Mouse (Mus musculus): ENCODE results near the gene Hrk. TPM values are rescaled to one million over a fixed set of nuclear protein-coding genes. Genes with fewer than 3 reads are reported as not detected.
A peak's percentile ranks its signal among the peaks of the same experiment; 100 is the strongest.

Hrk gene
- total RNA-seq, 1 experiment from 2014 or later = not detected

DNA sequence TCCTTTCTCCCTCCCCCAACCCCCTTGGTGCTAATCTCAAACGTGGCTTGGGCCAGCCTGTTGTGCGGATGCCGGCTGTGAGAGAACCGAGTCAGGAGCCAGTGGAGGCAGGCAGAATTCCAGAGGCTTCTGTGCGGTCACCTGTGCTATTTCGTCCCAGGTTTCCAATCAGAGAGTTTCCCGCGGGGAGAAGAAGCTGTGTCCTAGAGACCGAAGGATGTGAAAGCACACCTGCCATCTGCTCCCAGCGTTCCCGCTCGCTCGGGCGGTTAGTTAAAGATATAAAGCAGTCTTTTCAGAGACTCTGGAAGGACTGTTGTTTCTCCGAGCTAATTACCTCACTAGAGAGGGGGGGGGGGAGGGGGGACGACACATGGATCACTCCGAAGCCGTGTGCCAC lies 27.8 kb downstream of the Hrk start:
- no peak for ATAC-seq (replicated peaks in 1 of 2; ENCODE audit: insufficient read depth in 1 of 2, low FRiP score in 2 of 2, low TSS enrichment in 1 of 2, low read depth in 1 of 2, poor library complexity in 2 of 2, severe bottlenecking in 2 of 2)

DNA sequence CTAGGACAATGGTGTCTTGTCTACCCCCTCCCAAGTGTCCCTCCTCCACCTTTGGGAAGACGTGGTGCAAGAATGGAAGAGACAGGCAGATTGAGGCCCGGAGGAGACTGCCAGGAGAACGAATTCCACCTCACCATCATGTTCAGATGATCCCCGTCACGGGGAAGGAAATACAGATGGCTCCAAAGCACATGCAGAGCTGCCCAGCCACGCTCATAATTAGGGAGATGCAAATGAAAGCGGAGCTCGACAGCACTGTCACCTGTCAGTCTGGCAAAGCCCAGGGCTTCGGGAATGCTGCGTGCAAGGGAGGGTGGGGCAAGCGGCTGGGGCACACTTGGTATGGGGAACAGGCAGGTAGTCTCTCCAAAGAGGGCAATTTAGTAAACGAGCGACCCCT lies 33.0 kb downstream of the Hrk start:
- ATAC-seq (replicated peaks in 1 of 2; ENCODE audit: insufficient read depth in 1 of 2, low FRiP score in 2 of 2, low TSS enrichment in 1 of 2, low read depth in 1 of 2, poor library complexity in 2 of 2, severe bottlenecking in 2 of 2) = no peak

DNA sequence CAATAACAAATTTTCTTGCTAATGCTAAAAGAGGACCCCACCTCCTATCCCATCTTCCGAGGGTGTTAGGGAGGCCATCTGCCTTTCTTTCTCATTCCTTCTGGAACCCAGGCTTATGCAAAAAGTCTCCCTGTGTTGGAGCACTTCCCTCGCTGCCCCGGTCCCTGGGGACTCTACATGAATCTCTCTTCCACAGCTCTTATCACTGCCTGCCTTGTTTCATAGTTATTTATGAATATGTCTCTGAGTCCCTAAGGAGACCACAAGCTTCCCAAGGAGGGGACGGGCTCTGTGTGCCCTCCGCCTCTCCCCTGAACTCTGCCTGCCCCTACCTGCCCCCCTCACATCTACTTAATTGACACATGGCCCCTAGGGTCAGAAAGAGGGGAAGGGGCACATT lies 35.2 kb downstream of the Hrk start:
- ATAC-seq (replicated peaks in 1 of 2; ENCODE audit: insufficient read depth in 1 of 2, low FRiP score in 2 of 2, low TSS enrichment in 1 of 2, low read depth in 1 of 2, poor library complexity in 2 of 2, severe bottlenecking in 2 of 2) = no peak

DNA sequence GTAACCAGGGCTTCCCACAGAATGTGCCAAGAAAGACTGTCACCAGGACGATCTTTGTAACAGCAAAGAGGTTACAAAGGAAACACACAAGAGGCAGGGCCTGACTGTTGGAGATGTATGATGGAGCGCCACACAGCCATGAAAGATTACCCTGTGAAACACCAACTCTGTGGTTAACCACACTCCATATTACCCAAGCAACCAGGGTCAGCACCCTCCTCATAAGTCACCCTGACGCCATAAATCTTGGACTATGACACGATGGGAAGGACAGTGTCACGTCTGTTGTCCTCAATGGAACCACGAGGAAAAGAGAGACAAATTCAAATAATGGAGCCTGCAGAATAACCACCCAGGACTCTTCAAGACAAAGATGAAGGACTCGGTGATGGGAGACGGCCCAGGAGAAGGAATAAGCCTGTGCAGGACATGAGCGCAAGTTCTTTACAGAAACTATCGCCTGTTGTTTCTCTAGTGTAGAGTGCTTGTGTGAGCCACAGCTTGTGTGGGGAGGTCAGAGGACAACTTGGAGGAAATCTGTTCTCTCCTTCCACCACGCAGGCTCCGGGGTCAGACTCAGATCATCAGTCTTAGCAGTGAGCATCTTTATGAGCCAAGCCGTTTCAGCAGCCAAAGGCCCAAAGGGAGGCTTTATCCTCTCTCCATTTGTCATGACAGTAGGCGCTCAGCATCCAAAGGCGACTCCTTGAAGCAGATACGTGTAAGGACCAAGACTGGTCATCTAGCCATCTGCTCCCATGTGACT lies 40.4 kb downstream of the Hrk start:
- peak; percentile 42 to 43; a peak in 3 of 4 replicates for ATAC-seq (replicated peaks in 1 of 2; ENCODE audit: insufficient read depth in 1 of 2, low FRiP score in 2 of 2, low TSS enrichment in 1 of 2, low read depth in 1 of 2, poor library complexity in 2 of 2, severe bottlenecking in 2 of 2)

DNA sequence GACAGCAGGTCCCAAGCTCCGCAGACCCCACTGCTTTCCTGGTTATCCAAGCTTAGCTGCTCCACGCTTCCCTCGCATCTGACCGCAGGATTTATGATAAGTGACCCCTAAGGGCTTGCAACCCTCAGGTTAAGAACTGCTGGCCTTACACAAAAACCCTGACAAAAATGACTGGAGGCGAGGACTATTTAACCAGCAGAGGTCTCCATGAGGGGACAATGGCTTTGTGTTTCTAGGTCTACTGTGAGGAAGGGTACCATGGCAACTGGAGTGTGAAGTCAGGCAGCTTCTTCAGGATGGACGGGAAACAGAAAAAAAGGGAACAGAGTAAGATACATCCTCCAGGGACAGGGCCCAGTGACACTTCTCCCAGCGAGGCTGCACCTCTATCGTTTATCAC lies 41.4 kb downstream of the Hrk start:
- ATAC-seq (replicated peaks in 1 of 2; ENCODE audit: insufficient read depth in 1 of 2, low FRiP score in 2 of 2, low TSS enrichment in 1 of 2, low read depth in 1 of 2, poor library complexity in 2 of 2, severe bottlenecking in 2 of 2) = no peak

DNA sequence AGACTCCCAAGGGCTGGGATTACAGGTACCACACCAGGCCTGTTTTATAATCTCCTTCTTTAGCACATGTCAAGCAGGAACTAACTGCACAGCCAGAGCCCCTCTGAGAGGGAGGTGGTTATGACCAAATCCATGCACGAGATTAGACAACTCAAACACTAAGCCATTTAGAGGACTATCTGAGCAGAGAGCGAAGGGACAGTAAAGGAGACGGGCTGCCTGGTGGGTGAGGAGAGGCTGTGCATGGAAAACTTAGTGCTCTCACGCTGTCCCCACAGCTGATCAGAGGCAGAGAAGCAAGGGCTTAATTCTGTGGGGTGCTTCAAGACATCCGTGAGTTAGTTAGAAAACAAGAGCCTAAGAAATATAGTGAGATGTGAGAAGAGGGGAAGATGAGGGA lies 49.6 kb downstream of the Hrk start:
- ATAC-seq (replicated peaks in 1 of 2; ENCODE audit: insufficient read depth in 1 of 2, low FRiP score in 2 of 2, low TSS enrichment in 1 of 2, low read depth in 1 of 2, poor library complexity in 2 of 2, severe bottlenecking in 2 of 2) = no peak

DNA sequence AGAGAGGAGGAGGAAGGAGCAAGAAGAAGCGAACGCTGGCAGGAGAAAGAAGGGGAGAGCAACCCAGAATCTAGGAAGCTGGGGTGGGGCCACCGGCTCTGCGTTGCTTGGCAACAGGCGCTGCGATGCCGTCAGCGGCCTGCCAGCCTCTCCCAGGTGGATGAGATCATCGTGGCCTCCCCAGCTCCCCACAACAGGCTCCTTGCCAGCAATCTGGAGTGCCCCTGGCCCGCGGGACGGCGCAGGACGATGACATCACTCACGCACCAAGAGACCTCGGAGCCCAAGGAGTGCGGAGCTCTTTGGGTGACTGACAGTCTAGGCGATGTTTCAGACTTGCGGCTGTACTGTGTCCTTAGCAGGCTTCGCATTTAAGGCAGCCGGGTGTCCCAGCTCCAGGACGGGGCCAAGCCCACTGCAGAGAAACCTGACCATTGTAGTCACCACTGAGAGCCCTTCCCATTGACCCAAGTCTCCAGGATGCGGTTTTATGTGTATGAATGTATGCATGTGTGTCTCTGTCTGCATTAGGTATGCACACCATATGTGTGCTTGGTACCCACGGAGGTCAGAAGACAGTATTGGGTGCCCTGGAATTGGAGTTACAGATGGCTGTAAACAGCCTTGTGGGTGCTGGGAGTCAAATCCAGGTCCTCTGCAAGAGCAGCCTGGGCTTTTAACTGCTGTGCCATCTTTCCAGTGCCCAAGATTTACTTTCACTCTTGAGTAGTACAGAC lies 50.1 kb downstream of the Hrk start:
- ATAC-seq (replicated peaks in 1 of 2; ENCODE audit: insufficient read depth in 1 of 2, low FRiP score in 2 of 2, low TSS enrichment in 1 of 2, low read depth in 1 of 2, poor library complexity in 2 of 2, severe bottlenecking in 2 of 2) = peak in 1 of 2 experiments; percentile 56; a peak in 2 of 4 replicates

DNA sequence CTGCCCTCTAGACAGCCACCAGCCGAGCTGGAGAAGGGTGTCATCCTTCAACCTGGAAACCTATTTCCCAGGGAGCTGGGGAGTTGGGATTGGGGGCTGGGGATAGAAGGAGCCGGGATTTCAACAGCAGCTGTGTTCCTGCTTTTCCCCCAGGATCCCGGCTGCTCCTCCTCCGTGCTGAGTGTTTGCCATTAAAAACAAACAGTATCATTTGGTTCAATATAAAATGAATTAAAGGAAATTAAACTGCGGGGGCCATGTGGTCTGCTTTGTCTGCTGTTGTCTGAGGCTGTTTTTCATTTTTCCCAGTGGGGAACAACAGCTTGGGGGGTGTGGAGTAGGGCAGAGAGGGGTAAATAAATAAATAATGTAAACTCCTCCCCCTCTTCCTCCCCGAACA lies 53.0 kb downstream of the Hrk start:
- ATAC-seq (replicated peaks in 1 of 2; ENCODE audit: insufficient read depth in 1 of 2, low FRiP score in 2 of 2, low TSS enrichment in 1 of 2, low read depth in 1 of 2, poor library complexity in 2 of 2, severe bottlenecking in 2 of 2) = no peak

DNA sequence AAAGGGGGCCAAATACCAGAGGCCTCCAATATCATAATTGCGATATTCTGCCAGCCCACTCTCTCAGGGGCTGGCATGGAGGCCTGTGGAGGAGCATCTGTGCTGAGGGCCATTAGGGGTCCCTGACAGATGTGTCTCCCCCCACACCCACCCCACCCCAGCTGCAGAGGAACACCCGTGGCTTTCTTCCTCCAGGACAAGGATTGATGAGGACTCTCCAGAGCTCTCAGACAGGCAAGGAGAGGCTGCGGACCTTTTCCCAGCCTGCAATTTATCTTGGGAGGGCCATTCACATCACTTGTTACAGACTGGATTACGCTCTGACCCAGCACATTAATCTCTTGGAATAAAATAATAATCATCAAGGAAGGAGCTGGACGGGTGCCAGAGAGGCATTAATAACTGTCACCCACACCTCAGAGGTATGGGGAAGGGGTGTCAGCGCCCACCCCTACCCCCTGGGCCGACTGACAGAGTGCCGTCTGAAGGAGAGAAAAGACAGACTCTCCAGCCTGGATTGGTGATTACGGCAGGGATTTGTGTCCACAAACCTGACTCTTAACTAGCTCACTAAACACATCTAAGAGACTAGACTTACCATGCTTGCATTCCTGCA lies 58.8 kb downstream of the Hrk start:
- ATAC-seq (replicated peaks in 1 of 2; ENCODE audit: insufficient read depth in 1 of 2, low FRiP score in 2 of 2, low TSS enrichment in 1 of 2, low read depth in 1 of 2, poor library complexity in 2 of 2, severe bottlenecking in 2 of 2) = no peak

DNA sequence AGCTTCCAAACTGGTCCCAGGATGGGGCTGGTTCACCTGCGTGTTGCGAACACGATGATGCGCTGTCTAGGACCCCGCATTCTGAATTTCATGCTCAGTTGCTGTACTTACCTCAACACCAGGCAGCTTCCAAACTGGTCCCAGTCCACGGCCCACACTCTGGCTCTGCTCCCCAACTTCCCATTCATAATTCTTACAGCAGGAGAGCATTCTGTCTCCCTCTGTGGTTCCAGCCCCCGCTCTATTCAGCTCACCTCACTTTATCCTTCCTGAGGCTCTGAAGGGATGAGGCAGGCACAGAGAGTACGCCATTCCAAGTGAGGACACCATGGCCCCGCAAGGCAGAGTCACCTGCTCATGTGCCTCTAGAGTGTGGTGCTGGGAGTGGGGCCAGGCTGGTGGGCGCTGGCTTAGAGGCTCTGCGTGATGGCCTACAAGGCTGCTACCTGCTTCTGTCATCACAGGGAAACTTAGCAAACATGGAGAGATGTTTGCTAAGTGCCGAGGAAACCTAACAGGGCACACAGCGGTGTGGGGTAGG lies 65.7 kb downstream of the Hrk start:
- ATAC-seq (replicated peaks in 1 of 2; ENCODE audit: insufficient read depth in 1 of 2, low FRiP score in 2 of 2, low TSS enrichment in 1 of 2, low read depth in 1 of 2, poor library complexity in 2 of 2, severe bottlenecking in 2 of 2) = no peak

DNA sequence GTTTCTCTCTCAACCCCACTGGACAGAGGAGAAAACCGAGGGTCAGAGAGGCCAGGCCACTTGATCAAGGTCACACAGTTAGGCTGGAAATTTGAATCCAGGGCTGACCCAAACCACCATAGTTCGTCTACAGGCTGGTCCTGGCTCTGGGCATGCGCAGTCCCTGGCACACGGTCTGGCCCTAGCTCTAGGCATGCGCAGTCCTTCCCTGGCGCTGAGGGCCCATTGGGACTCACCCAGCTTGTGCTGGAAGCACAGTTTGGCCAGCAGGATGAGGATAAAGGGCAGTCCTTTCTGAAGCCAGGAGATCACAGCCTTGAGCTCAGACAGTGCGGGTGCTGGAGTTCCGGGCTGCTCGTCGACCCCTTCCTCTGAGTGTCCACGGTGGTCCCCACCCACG lies 72.4 kb downstream of the Hrk start:
- ATAC-seq (replicated peaks in 1 of 2; ENCODE audit: insufficient read depth in 1 of 2, low FRiP score in 2 of 2, low TSS enrichment in 1 of 2, low read depth in 1 of 2, poor library complexity in 2 of 2, severe bottlenecking in 2 of 2) = no peak

Other genes with a start within 250 kb of the Hrk start
- gene Fbxo21, start 187.9 kb upstream of the Hrk start, total RNA-seq (2017) = 27.3 and 33.7 TPM in 2 replicates
- 1.0 TPM in 1 of 2 replicates, not detected in the other for gene Tesc, start 136.9 kb upstream of the Hrk start, total RNA-seq (2017)
- 20.3 and 23.1 TPM in 2 replicates for gene Fbxw8, start 9.2 kb upstream of the Hrk start, total RNA-seq (2017)
- gene Rnft2, start 80.5 kb downstream of the Hrk start, total RNA-seq (2017) = not detected in 2 replicates
- 3.3 and 3.8 TPM in 2 replicates for gene 2410131K14Rik, start 80.6 kb downstream of the Hrk start, total RNA-seq (2017)